Mouse (Mus musculus): ENCODE results near the gene Zfp105. TPM values are rescaled to one million over a fixed set of nuclear protein-coding genes. Genes with fewer than 3 reads are reported as not detected.

The Zfp105 gene
- polyA plus RNA-seq (2012; ENCODE audit: low replicate concordance) = 0.09 and 0.20 TPM in 2 replicates

GRCm38 (mm10) chr9:122922936-122923381 lies at the start of gene Zfp105:
Zfp105 (plus strand) TSS chr9:122923072.

GRCm38 (mm10) chr9:122885385-122885784 lies 37.5 kb upstream of the Zfp105 start, which contains the start of gene Zkscan7:
Zkscan7 (plus strand) TSS chr9:122885685.

GRCm38 (mm10) chr9:122950643-122951475 lies 28.0 kb downstream of the Zfp105 start, which contains the start of the genes 1110059G10Rik and Kif15:
1110059G10Rik (minus strand) TSS chr9:122951000.
Kif15 (plus strand) TSS chr9:122951046.

Other genes with a start within 250 kb of the Zfp105 start
- not detected in 2 replicates for gene Topaz1, start 175.7 kb upstream of the Zfp105 start, polyA plus RNA-seq (2012; ENCODE audit: low replicate concordance)
- gene Tcaim, start 117.5 kb upstream of the Zfp105 start, polyA plus RNA-seq (2012; ENCODE audit: low replicate concordance) = 0.86 and 2.7 TPM in 2 replicates
- not detected in 2 replicates for gene Gm35549, start 79.0 kb upstream of the Zfp105 start, polyA plus RNA-seq (2012; ENCODE audit: low replicate concordance)
- gene Zfp445, start 57.1 kb upstream of the Zfp105 start, polyA plus RNA-seq (2012; ENCODE audit: low replicate concordance) = 5.5 and 7.0 TPM in 2 replicates
- gene Zkscan7, start 37.4 kb upstream of the Zfp105 start, polyA plus RNA-seq (2012; ENCODE audit: low replicate concordance) = 2.8 and 5.5 TPM in 2 replicates
- 2.7 and 6.0 TPM in 2 replicates for gene 1110059G10Rik, start 27.9 kb downstream of the Zfp105 start, polyA plus RNA-seq (2012; ENCODE audit: low replicate concordance)
- 0.46 and 4.5 TPM in 2 replicates for gene Kif15, start 28.0 kb downstream of the Zfp105 start, polyA plus RNA-seq (2012; ENCODE audit: low replicate concordance)
- gene Tmem42, start 98.3 kb downstream of the Zfp105 start, polyA plus RNA-seq (2012; ENCODE audit: low replicate concordance) = 4.3 and 10.5 TPM in 2 replicates
- not detected in 2 replicates for gene Tgm4, start 111.7 kb downstream of the Zfp105 start, polyA plus RNA-seq (2012; ENCODE audit: low replicate concordance)
- 46.5 and 76.1 TPM in 2 replicates for gene Zdhhc3, start 190.1 kb downstream of the Zfp105 start, polyA plus RNA-seq (2012; ENCODE audit: low replicate concordance)
- 1.4 and 9.0 TPM in 2 replicates for gene Exosc7, start 190.1 kb downstream of the Zfp105 start, polyA plus RNA-seq (2012; ENCODE audit: low replicate concordance)
- gene Clec3b, start 227.9 kb downstream of the Zfp105 start, polyA plus RNA-seq (2012; ENCODE audit: low replicate concordance) = 1.1 and 1.4 TPM in 2 replicates